Comparison of ENCODE assay signal across 12 mouse cellular contexts in genomic region chr12:91050593-91051325, GRCm38 (mm10).
DNase-seq lines count a peak whose midpoint lies in the region; ATAC-seq lines count a peak whose summit lies in the region.
"Had no signal": no experiment of that assay in that cellular context is flagged by ENCODE, and none has a peak within 500 bp of the region (broad histone marks: within the 10 kb centered on the region; RNA-seq: fewer than 3 reads in every experiment).

No protein-coding gene starts in this region.

- peak; percentile 33; the same call in 1 of the 2 replicates for ATAC-seq in stomach, embryonic 16.5 days (ENCODE audit: insufficient read depth, low FRiP score)
- ATAC-seq: forebrain, embryonic 14.5 days had no signal

- H3K27ac ChIP-seq in stomach, embryonic 16.5 days (ENCODE audit: low read length) = no peak overlapping the region
- H3K27ac ChIP-seq: hindbrain, embryonic 14.5 days; liver, embryonic 14.5 days had no signal

- peak; percentile 15 for DNase-seq in gastrocnemius, postnatal 25 days
- no peak for DNase-seq in gastrocnemius, postnatal 4 days (ENCODE audit: low spot score in 2 of 2)
- DNase-seq in right cerebral cortex, postnatal 10 days (ENCODE audit: low spot score in 2 of 2) = peak; percentile 65 to 66
- DNase-seq in right cerebral cortex, postnatal 25 days = no peak
- DNase-seq in fibroblast of lung, adult 2 months (ENCODE audit: low read depth) = peak; percentile 51
- no peak for DNase-seq in lung, postnatal 10 days
- no peak for DNase-seq in embryo, embryonic 11 days

- WGBS in stomach, embryonic 16.5 days = 69% methylated on average over 9 of the region's 9 CpGs

- no peak overlapping the region for H3K4me2 ChIP-seq in stomach, embryonic 16.5 days (ENCODE audit: low read depth, low read length)
- H3K4me2 ChIP-seq: hindbrain, embryonic 14.5 days had no signal

- no peaks in the 10 kb centered on the region for H3K27me3 ChIP-seq in stomach, embryonic 16.5 days (ENCODE audit: control insufficient read depth, insufficient read depth, low read length)
- H3K27me3 ChIP-seq: CH12.LX had no signal

- H3K4me1 ChIP-seq in stomach, embryonic 16.5 days (ENCODE audit: control insufficient read depth, insufficient read depth, low read length) = no peaks in the 10 kb centered on the region

- no peak overlapping the region for H3K9ac ChIP-seq in stomach, embryonic 16.5 days (ENCODE audit: low read length)
- H3K9ac ChIP-seq: hindbrain, embryonic 14.5 days; liver, embryonic 14.5 days had no signal

- H3K9me3 ChIP-seq in stomach, embryonic 16.5 days (replicated peaks; ENCODE audit: control insufficient read depth, low read length) = no peaks in the 10 kb centered on the region; the same call in 1 of the 2 replicates

- no peaks in the 10 kb centered on the region for H3K36me3 ChIP-seq in stomach, embryonic 16.5 days (ENCODE audit: control insufficient read depth, insufficient read depth, low read length)

- no peak overlapping the region for H3K4me3 ChIP-seq in stomach, embryonic 16.5 days (replicated peaks; ENCODE audit: low read length)

Comparison
In these comparisons a context has a peak if more than half of its experiments do, and no peak if none do; other contexts are left out.
1. DNase-seq: peak in gastrocnemius, postnatal 25 days (single experiment), right cerebral cortex, postnatal 10 days (2 of 2) and fibroblast of lung, adult 2 months (single experiment); none in gastrocnemius, postnatal 4 days (0 of 2), right cerebral cortex, postnatal 25 days (single experiment), lung, postnatal 10 days (single experiment) and embryo, embryonic 11 days (single experiment).